Mouse (Mus musculus): ENCODE data around the gene 5430427O19Rik. TPM values are rescaled to one million over a fixed set of nuclear protein-coding genes. Genes with fewer than 3 reads are reported as not detected.
A peak's percentile ranks its signal among the peaks of the same experiment; 100 is the strongest.

Gene 5430427O19Rik
- total RNA-seq (2014; rRNA removed) (0.27 and 0.28 TPM in 2 replicates), polyA plus RNA-seq (2012; rRNA removed) (not detected in 2 replicates)

- TF ChIP-seq POLR2A (IDR thresholded peaks at IDR 0.05; ENCODE audit: extremely low read depth, insufficient read depth, low read length) (no peak), CTCF (IDR thresholded peaks at IDR 0.05; ENCODE audit: low read depth, low read length) (no peak)
- no peak for DNase-seq (ENCODE audit: extremely low read depth, low read depth, low spot score)
- Histone ChIP-seq H3K27me3 (ENCODE audit: control insufficient read depth, insufficient read depth, low read length) (no peaks in the 10 kb centered on the region), H3K4me1 (ENCODE audit: control insufficient read depth, insufficient read depth, low read length) (no peaks in the 10 kb centered on the region), H3K4me3 (ENCODE audit: insufficient read depth, low read depth, low read length) (0 out of 2 replicates have a peak within 1 kb of the TSS, but pooled peaks have one; percentile 11), H3K27ac (replicated peaks; ENCODE audit: insufficient read depth, low read depth, low read length) (no peak within 1 kb of the TSS), H3K36me3 (ENCODE audit: control insufficient read depth, insufficient read depth, low read length) (no peaks in the 10 kb centered on the region), H3K9ac (ENCODE audit: low read depth, low read length) (no peak within 1 kb of the TSS), H3K79me2 (ENCODE audit: control insufficient read depth, insufficient read depth, low read length) (no peaks in the 10 kb centered on the region)
- 72% methylated on average over 3 of the region's 3 CpGs for WGBS
These were observed at the start of gene 5430427O19Rik for GRCm38 (mm10) chrX:85869914-85870483. Gene 5430427O19Rik, plus strand, starts transcription at chrX:85870354.

GRCm38 (mm10) chrX:85827719-85828453 lies 42.3 kb upstream of the 5430427O19Rik start:
- H3K27me3 ChIP-seq (ENCODE audit: control insufficient read depth, insufficient read depth, low read length) = no peaks in the 10 kb centered on the region
- peaks cover 2% of the 10 kb centered on the region; the same call in 1 of the 2 replicates for H3K4me1 ChIP-seq (ENCODE audit: control insufficient read depth, insufficient read depth, low read length)
- H3K79me2 ChIP-seq (ENCODE audit: control insufficient read depth, insufficient read depth, low read length) = no peaks in the 10 kb centered on the region
- DNase-seq (ENCODE audit: extremely low read depth, low read depth, low spot score) = peak; percentile 58
- H3K36me3 ChIP-seq (ENCODE audit: control insufficient read depth, insufficient read depth, low read length) = no peaks in the 10 kb centered on the region
- WGBS = 51% methylated on average over 3 of the region's 3 CpGs
- no peak for TF ChIP-seq CTCF (IDR thresholded peaks at IDR 0.05; ENCODE audit: low read depth, low read length)
- no peak for TF ChIP-seq POLR2A (IDR thresholded peaks at IDR 0.05; ENCODE audit: extremely low read depth, insufficient read depth, low read length)
- peak overlapping the region; percentile 40; the same call in 1 of the 2 replicates for H3K27ac ChIP-seq (replicated peaks; ENCODE audit: insufficient read depth, low read depth, low read length)
- no peak overlapping the region for H3K4me3 ChIP-seq (ENCODE audit: insufficient read depth, low read depth, low read length)
- no peak overlapping the region for H3K9ac ChIP-seq (ENCODE audit: low read depth, low read length)

GRCm38 (mm10) chrX:85829000-85829399 lies 41.2 kb upstream of the 5430427O19Rik start:
- no peak overlapping the region for H3K4me3 ChIP-seq (ENCODE audit: insufficient read depth, low read depth, low read length)
- no peaks in the 10 kb centered on the region for H3K36me3 ChIP-seq (ENCODE audit: control insufficient read depth, insufficient read depth, low read length)
- peaks cover 2% of the 10 kb centered on the region; the same call in 1 of the 2 replicates for H3K4me1 ChIP-seq (ENCODE audit: control insufficient read depth, insufficient read depth, low read length)
- DNase-seq (ENCODE audit: extremely low read depth, low read depth, low spot score) = peak; percentile 90
- H3K9ac ChIP-seq (ENCODE audit: low read depth, low read length) = no peak overlapping the region
- peak overlapping the region; percentile 66; the same call in 1 of the 2 replicates for H3K27ac ChIP-seq (replicated peaks; ENCODE audit: insufficient read depth, low read depth, low read length)
- no peak for TF ChIP-seq POLR2A (IDR thresholded peaks at IDR 0.05; ENCODE audit: extremely low read depth, insufficient read depth, low read length)
- no peak for TF ChIP-seq CTCF (IDR thresholded peaks at IDR 0.05; ENCODE audit: low read depth, low read length)
- no peaks in the 10 kb centered on the region for H3K27me3 ChIP-seq (ENCODE audit: control insufficient read depth, insufficient read depth, low read length)
- no peaks in the 10 kb centered on the region for H3K79me2 ChIP-seq (ENCODE audit: control insufficient read depth, insufficient read depth, low read length)

GRCm38 (mm10) chrX:85839174-85839573 lies 31.0 kb upstream of the 5430427O19Rik start:
- Histone ChIP-seq H3K9ac (ENCODE audit: low read depth, low read length) (no peak overlapping the region), H3K79me2 (ENCODE audit: control insufficient read depth, insufficient read depth, low read length) (no peaks in the 10 kb centered on the region), H3K36me3 (ENCODE audit: control insufficient read depth, insufficient read depth, low read length) (no peaks in the 10 kb centered on the region), H3K27me3 (ENCODE audit: control insufficient read depth, insufficient read depth, low read length) (no peaks in the 10 kb centered on the region), H3K4me3 (ENCODE audit: insufficient read depth, low read depth, low read length) (no peak overlapping the region), H3K4me1 (ENCODE audit: control insufficient read depth, insufficient read depth, low read length) (no peaks in the 10 kb centered on the region), H3K27ac (replicated peaks; ENCODE audit: insufficient read depth, low read depth, low read length) (no peak overlapping the region)
- DNase-seq (ENCODE audit: extremely low read depth, low read depth, low spot score) = no peak
- no peak for TF ChIP-seq POLR2A (IDR thresholded peaks at IDR 0.05; ENCODE audit: extremely low read depth, insufficient read depth, low read length)
- no peak for TF ChIP-seq CTCF (IDR thresholded peaks at IDR 0.05; ENCODE audit: low read depth, low read length)

- Histone ChIP-seq H3K27me3 (ENCODE audit: control insufficient read depth, insufficient read depth, low read length) (no peaks in the 10 kb centered on the region), H3K4me1 (ENCODE audit: control insufficient read depth, insufficient read depth, low read length) (no peaks in the 10 kb centered on the region), H3K36me3 (ENCODE audit: control insufficient read depth, insufficient read depth, low read length) (no peaks in the 10 kb centered on the region), H3K9ac (ENCODE audit: low read depth, low read length) (no peak overlapping the region), H3K27ac (replicated peaks; ENCODE audit: insufficient read depth, low read depth, low read length) (peak overlapping the region; percentile 84), H3K4me3 (ENCODE audit: insufficient read depth, low read depth, low read length) (no peak overlapping the region), H3K79me2 (ENCODE audit: control insufficient read depth, insufficient read depth, low read length) (no peaks in the 10 kb centered on the region)
- peak; percentile 62 for DNase-seq (ENCODE audit: extremely low read depth, low read depth, low spot score)
- no peak for TF ChIP-seq POLR2A (IDR thresholded peaks at IDR 0.05; ENCODE audit: extremely low read depth, insufficient read depth, low read length)
- no peak for TF ChIP-seq CTCF (IDR thresholded peaks at IDR 0.05; ENCODE audit: low read depth, low read length)
- 15% methylated on average over 3 of the region's 3 CpGs for WGBS
These were observed 14.2 kb upstream of the 5430427O19Rik start for GRCm38 (mm10) chrX:85855938-85856337.

- Histone ChIP-seq H3K27ac (replicated peaks; ENCODE audit: insufficient read depth, low read depth, low read length) (no peak overlapping the region), H3K27me3 (ENCODE audit: control insufficient read depth, insufficient read depth, low read length) (no peaks in the 10 kb centered on the region), H3K9ac (ENCODE audit: low read depth, low read length) (no peak overlapping the region), H3K36me3 (ENCODE audit: control insufficient read depth, insufficient read depth, low read length) (no peaks in the 10 kb centered on the region), H3K79me2 (ENCODE audit: control insufficient read depth, insufficient read depth, low read length) (no peaks in the 10 kb centered on the region), H3K4me1 (ENCODE audit: control insufficient read depth, insufficient read depth, low read length) (no peaks in the 10 kb centered on the region), H3K4me3 (ENCODE audit: insufficient read depth, low read depth, low read length) (no peak overlapping the region)
- DNase-seq (ENCODE audit: extremely low read depth, low read depth, low spot score) = no peak
- TF ChIP-seq CTCF (IDR thresholded peaks at IDR 0.05; ENCODE audit: low read depth, low read length) (no peak), POLR2A (IDR thresholded peaks at IDR 0.05; ENCODE audit: extremely low read depth, insufficient read depth, low read length) (no peak)
These were observed 13.0 kb upstream of the 5430427O19Rik start for GRCm38 (mm10) chrX:85857169-85857568.

Measured in liver, adult 2 months (tissue).